Mouse (Mus musculus): ENCODE measurements around the gene Fbxw2.
"Not testable (repeated sequence)": the region's sequence is repeated elsewhere in the genome, so short reads cannot be mapped to it uniquely, and the experiment has no call there.

The Fbxw2 gene

GRCm38 (mm10) chr2:34825827-34826459, at the start of gene Fbxw2:
Fbxw2 (minus strand) TSS chr2:34826311.
- DNase-seq (ENCODE audit: low spot score in 2 of 2) = peak; percentile 80 to 85

DNA sequence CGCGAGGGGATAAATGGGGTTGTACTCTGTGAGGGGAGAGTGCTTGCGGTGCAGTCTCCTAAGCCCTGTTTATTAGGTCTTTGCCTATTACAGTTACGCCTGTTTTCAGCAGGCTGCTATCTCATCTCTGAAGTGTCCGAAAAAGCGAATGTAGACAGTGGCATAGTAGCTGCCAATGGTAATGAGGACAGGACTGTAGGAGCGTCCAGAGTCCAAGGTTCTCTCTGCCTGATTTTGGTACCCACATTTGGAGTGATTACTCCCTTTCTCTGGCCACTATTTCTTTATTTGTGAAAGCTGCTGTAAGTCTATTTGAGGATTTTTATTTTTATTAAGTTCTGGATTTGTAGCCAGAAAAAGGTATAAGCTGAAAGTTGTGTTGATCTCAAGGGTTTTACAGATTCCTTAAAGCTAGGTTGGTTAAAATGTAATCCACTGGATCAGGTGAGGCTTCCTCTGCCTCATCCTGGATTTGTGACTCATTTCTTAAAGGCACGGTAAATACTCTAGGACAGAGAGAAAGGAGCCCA, 48.8 kb upstream of the Fbxw2 start, which contains the start of gene Psmd5:
Gene Psmd5 (minus strand): TSS at position 153 of the 530 bp plus-strand sequence.
- no peak for DNase-seq (ENCODE audit: low spot score in 2 of 2)

DNA sequence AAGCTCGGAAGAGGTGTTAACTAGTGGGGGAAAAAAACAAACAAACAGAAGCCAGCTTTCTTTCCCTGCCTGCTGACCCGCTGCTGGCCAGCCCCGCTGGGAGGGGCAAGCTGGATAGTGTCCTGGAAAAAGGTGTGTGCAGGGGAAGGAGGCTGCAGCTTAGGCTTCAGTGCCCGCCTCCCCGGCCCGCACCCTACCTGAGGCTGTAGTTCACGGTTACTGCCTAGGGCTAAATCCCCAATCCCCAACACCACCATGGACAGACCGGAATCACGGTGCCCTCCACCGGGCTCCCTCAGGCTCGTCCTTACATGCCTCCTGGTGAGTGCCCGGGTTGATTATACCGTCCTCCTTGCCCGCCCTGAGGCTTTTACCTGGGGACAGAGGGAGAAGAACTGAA, 48.2 kb upstream of the Fbxw2 start, which contains the start of gene Cutal:
Gene Cutal (plus strand): TSS at position 126 of the 400 bp plus-strand sequence.
- DNase-seq (ENCODE audit: low spot score in 2 of 2) = peak; percentile 33 to 56

GRCm38 (mm10) chr2:34870520-34871474, 44.7 kb upstream of the Fbxw2 start:
- peak; percentile 89 to 91 for DNase-seq (ENCODE audit: low spot score in 2 of 2)

GRCm38 (mm10) chr2:34869680-34870079, 43.6 kb upstream of the Fbxw2 start:
- no peak for DNase-seq (ENCODE audit: low spot score in 2 of 2)

DNA sequence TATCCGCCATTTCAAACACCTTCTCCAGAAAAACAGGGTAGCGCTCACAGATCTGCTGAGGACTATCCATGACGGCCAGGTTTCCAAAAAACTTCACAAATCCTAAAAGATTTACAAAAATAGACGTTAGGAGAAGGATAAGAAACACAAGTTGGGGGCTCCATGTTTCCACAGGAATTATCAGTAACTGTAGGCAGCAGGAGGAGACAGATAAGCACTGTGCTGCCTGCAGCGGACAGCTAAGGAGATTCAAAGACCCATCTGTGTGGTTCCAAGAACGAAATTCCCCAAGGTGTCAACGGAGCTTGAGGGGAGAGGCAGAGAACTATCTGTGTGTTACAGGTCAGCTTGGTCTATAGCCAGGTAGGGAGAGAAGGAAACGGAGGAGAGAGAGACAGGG, 31.6 kb upstream of the Fbxw2 start:
- no peak for DNase-seq (ENCODE audit: low spot score in 2 of 2)

GRCm38 (mm10) chr2:34855265-34855664, 29.2 kb upstream of the Fbxw2 start:
- DNase-seq (ENCODE audit: low spot score in 2 of 2) = no peak

DNA sequence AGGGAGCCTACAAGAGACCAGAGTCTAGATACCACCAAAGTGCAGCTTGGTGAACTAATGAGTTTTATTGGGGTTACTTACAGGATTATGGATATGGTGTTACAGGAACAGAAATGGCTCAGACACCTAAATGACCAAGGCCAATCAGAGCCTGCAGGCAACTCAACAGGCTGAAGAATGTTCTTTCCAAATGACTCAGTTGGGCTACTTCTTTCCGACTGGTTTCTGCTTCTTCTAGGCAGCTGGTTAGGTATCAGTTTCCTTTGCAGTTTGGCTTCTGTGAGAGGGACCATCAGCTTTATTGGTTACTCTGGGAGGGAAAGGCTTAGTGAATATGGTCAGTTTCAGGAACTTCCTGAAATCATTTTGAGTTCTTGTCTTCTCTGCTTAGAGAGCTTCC, 21.6 kb upstream of the Fbxw2 start:
- DNase-seq (ENCODE audit: low spot score in 2 of 2) = no peak

DNA sequence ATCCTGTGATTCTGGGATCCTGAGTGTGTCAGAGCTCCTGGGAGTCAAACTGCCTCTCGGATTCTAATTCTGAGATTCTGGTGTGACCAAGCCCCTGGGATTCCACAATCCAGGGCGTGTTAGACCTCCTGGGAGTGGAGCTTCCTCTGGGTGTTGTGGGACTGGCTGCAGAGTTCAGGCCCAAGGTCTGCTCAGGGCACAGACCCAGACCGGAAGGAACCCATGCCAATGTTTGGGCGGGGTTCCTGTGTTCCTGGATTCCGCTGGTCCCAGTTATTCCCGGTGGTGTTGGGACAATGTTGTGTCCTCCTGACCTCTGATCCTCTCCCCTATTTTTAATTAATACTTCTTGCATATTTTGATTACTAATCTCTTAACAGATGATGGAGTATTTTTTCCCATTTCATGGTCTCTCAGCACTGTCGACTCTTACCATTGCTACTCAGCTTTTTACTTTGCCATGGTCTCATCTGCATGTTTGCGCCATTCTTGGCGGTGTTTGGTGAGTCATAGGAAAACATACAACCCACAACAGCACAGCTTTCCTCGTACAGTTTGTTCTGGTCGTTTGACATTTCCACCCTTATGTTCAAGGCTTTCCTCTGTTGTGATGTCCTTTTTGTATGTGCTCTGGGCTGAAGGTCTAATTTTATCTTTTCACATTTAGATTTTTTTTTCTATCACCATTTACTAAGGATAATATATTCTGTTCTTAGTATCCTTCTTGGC, 17.3 kb upstream of the Fbxw2 start:
- no peak for DNase-seq (ENCODE audit: low spot score in 2 of 2)

DNA sequence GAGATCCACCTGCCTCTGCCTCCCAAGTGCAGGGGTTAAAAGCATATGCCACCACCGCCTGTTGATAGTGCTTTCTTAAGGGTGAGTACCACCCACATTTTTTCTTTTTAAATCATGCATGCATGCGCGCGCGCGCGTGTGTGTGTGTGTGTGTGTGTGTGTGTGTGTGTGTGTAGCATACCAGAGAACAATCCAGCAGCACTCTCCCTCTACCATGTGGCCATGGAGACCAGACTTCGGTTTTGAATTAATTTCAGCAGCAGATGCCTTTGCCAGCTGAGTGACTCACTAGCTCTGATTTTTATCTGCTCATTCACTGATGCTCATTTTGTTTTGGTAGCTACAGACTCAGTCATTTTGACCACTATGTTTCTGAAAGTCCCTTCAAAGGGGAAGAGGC, 15.6 kb upstream of the Fbxw2 start:
- no peak for DNase-seq (ENCODE audit: low spot score in 2 of 2)

- not testable (repeated sequence) for DNase-seq (ENCODE audit: low spot score in 2 of 2)
Observed at GRCm38 (mm10) chr2:34840143-34840542, 14.0 kb upstream of the Fbxw2 start.

GRCm38 (mm10) chr2:34835669-34836068, 9.6 kb upstream of the Fbxw2 start:
- DNase-seq (ENCODE audit: low spot score in 2 of 2) = no peak

- DNase-seq (ENCODE audit: low spot score in 2 of 2) = no peak
Observed at GRCm38 (mm10) chr2:34833624-34834023, 7.5 kb upstream of the Fbxw2 start.

DNA sequence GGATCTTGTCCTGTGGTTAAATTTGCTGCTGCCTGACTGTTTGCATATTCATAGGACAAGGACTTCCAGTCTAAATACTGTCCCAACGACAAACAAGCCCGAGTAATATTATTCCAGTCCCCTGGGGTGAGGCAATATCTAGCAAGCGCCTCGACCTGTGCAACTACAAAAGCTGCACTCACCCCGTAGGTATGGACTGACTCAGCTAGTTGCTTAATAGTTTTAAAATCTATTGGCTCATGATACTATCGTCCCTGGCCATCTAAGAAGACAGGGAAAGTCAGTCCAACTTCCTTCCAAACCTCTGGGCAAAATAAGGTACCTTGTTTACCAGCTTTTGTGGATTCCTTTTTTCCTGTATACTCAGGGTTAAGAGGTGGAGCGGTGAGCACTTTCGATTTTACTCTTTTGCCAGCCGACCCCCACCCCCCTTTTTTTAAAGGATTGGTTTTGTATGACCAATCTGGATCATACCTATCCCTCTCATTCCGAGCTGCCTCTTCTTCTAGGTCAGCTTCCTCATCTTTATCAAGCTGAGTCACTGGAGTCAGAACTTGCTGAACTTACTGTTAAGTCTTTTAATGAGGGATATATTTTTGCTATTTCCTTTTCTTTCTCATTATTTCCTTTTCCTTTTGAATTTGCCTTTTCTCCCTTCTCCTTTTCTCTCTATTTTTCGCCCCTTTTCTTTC, 6.8 kb upstream of the Fbxw2 start, which contains the start of gene Gm34653:
Gene Gm34653 (plus strand): TSS at position 242 of the 692 bp plus-strand sequence.
- peak in 1 of 2 experiments; percentile 13 for DNase-seq (ENCODE audit: low spot score in 2 of 2)

DNA sequence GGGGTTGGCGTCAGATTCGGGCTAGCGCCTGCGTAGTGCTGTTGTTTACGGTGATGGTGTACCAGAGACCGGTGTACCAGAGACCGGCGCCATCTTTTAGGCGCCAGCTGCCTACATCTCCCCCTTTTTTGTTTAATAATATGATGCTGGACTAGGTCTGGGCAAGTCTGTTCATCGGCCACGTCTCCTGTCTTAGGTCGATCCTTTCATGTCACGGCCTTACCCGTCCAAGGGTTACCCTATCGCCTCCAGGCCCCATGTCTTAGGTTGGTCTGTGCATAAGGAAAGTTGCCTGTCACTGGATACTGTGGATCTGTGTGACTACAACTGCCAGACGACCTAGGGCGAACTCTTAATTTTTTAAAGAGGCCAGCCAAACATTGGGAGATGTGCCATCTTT, 4.0 kb upstream of the Fbxw2 start:
- not testable (repeated sequence) for DNase-seq (ENCODE audit: low spot score in 2 of 2)

GRCm38 (mm10) chr2:34828026-34828425, 1.9 kb upstream of the Fbxw2 start:
- DNase-seq (ENCODE audit: low spot score in 2 of 2) = no peak

GRCm38 (mm10) chr2:34827591-34827990, 1.5 kb upstream of the Fbxw2 start:
- DNase-seq (ENCODE audit: low spot score in 2 of 2) = no peak

DNA sequence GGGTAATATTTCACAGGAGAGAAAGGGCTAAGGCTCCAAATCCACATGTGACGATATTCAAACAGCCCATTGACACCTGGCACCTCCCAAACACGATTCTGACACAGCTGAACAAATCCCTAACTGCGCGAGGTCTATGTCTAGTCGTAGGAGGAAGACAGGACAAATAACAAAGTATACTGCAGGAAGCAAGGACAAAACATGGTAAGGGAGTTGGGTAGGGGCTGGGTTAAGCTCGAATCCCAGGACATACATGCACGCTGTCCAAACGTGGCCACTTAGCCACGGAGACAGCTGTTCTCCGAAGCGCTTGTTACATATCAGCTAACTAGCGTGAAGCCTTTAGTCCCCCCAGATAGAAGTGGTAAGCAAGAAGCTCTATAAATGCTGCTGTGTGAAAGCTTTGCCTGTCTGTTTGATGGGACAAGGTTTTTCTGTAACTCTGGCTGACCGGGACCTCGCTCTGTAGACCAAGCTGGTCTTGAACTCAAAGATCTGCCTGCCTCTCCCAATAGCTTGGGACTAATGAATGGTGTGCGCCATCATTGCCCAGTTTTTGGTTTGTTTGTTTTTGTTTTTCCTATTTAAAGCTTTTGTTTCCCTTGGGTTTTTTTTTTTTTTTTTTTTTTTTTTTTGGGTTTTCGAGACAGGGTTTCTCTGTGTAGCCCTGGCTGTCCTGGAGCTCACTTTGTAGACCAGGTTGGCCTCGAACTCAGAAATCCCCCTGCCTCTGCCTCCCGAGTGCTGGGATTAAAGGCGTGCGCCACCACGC, 535 bp upstream of the Fbxw2 start:
- no peak for DNase-seq (ENCODE audit: low spot score in 2 of 2)

- no peak for DNase-seq (ENCODE audit: low spot score in 2 of 2)
Observed at GRCm38 (mm10) chr2:34818492-34818891, 7.6 kb downstream of the Fbxw2 start.

GRCm38 (mm10) chr2:34815893-34816292, 10.2 kb downstream of the Fbxw2 start:
- DNase-seq (ENCODE audit: low spot score in 2 of 2) = not testable (repeated sequence)
